Mouse (Mus musculus) heart, adult 2 months (tissue): ENCODE data around the gene Rpl23.

Source experiments
- CTCF ChIP-seq: fragments of 200-600 bp; IDR thresholded peaks from 2 replicates; pipeline ENCODE4 v1.8.1; 2022; ENCODE audit warnings: antibody characterized with exemption, mild to moderate bottlenecking, moderate library complexity
- POLR2A ChIP-seq: fragments of 200-500 bp; IDR thresholded peaks from 2 replicates; pipeline ENCODE4 v1.6.1; 2011; ENCODE audit warnings: mild to moderate bottlenecking, low read depth, low read length, control low read depth; ENCODE audit not compliant: insufficient read depth

GRCm38 (mm10) chr11:97805662-97806612, 23.7 kb upstream of the Rpl23 start:
- TF ChIP-seq CTCF (no peak), POLR2A (no peak)
